Mouse (Mus musculus): ENCODE data around the gene Wdr63. TPM values are rescaled to one million over a fixed set of nuclear protein-coding genes. Genes with fewer than 3 reads are reported as not detected.
A peak's percentile ranks its signal among the peaks of the same experiment; 100 is the strongest.

The Wdr63 gene
- total and polyA plus RNA-seq, 3 experiments: not detected

GRCm38 (mm10) chr3:146110358-146110757, 2.4 kb upstream of the Wdr63 start (continued):
- TF ChIP-seq TAL1 (IDR thresholded peaks at IDR 0.05; ENCODE audit: low read length) (no peak), BHLHE40 (IDR thresholded peaks at IDR 0.05; ENCODE audit: borderline replicate concordance, low read depth, low read length) (peak; percentile 53; the same call in 1 of the 2 replicates), MXI1 (IDR thresholded peaks at IDR 0.05; ENCODE audit: low read depth, low read length) (no peak), USF1 (IDR thresholded peaks at IDR 0.05; ENCODE audit: low read depth, low read length) (no peak), JUND (IDR thresholded peaks at IDR 0.05; ENCODE audit: low read depth, low read length) (peak; percentile 95), POLR2AphosphoS5 (IDR thresholded peaks at IDR 0.05; ENCODE audit: borderline replicate concordance, low read depth, low read length) (no peak), KAT2A (conservative IDR thresholded peaks at IDR 0.05; ENCODE audit: low read depth, low read length) (no peak), MYB (IDR thresholded peaks at IDR 0.05; ENCODE audit: low read depth, low read length) (no peak)

- H3K9ac ChIP-seq (ENCODE audit: control insufficient read depth, low read depth, low read length, poor library complexity, severe bottlenecking): no peak overlapping the region
- no peak overlapping the region for H3K4me3 ChIP-seq (ENCODE audit: control insufficient read depth in 1 of 2, insufficient read depth in 1 of 2, low read depth in 2 of 2, low read length in 2 of 2)
- no peaks in the 10 kb centered on the region for H3K79me2 ChIP-seq (ENCODE audit: control insufficient read depth, insufficient read depth, low read length, poor library complexity)
- no peak for TF ChIP-seq NRF1 (IDR thresholded peaks at IDR 0.05; ENCODE audit: insufficient read depth, low read depth, low read length, poor library complexity, severe bottlenecking)
- no peak for TF ChIP-seq USF1 (IDR thresholded peaks at IDR 0.05; ENCODE audit: low read depth, low read length)
- no peak for TF ChIP-seq SIN3A (IDR thresholded peaks at IDR 0.05; ENCODE audit: low read length)
- no peak overlapping the region for H3K27ac ChIP-seq (ENCODE audit: control insufficient read depth, low read depth, low read length)
- H3K36me3 ChIP-seq (ENCODE audit: control insufficient read depth in 1 of 2, insufficient read depth in 2 of 2, low read length in 2 of 2): peaks cover 0 to 2% of the 10 kb centered on the region in 2 experiments; a peak in 1 of 4 replicates
- H3K9me3 ChIP-seq (replicated peaks; ENCODE audit: insufficient read depth, low read length): no peaks in the 10 kb centered on the region
- DNase-seq (ENCODE audit: low read depth, low spot score): no peak
- no peaks in the 10 kb centered on the region for H3K27me3 ChIP-seq (ENCODE audit: control insufficient read depth in 1 of 2, insufficient read depth in 2 of 2, low read length in 2 of 2)
- no peaks in the 10 kb centered on the region for H3K4me1 ChIP-seq (ENCODE audit: control insufficient read depth in 1 of 2, insufficient read depth in 2 of 2, low read length in 2 of 2)
Observed at GRCm38 (mm10) chr3:146108945-146109344, 1.0 kb upstream of the Wdr63 start.

DNA sequence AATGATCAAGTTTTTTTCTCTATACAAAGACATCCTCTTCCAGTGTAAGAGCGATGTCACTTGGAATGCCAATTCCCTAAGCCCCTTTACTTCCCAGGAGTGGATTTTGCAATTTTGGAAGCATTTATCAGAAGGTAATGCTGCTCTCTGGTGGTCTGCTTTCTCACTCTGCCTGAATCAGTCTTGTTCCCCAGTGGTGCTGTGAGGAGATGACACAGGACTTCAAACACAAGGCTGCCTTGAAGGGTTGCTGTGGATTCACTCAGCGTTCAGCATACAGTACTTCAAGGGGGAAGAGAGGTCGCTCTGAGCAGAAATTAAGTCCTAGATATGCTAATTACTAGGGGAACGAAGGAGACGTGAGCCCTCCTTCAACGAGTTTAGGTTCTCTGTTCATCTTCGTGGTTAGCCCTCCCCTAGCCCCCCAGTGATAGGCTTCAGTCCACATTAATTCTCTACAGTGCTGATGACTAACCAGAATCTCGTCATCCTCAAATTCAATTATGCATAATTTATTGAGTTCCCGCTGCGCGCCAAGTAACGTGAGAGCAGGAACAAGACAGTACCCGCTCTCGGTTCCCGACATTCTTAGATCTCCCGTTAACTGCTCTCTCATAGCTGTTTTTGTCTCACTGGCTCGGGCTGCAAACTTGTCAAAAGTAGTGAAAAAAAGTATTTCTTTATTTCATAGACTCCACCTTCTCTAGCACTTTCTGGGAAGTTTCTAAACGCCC, 647 bp downstream of the Wdr63 start:
- TF ChIP-seq MAFK (IDR thresholded peaks at IDR 0.05; ENCODE audit: borderline replicate concordance, low read depth, low read length): no peak
- no peak for TF ChIP-seq MXI1 (IDR thresholded peaks at IDR 0.05; ENCODE audit: low read depth, low read length)
- TF ChIP-seq MAX (IDR thresholded peaks at IDR 0.05; ENCODE audit: low read length): no peak
- no peak for TF ChIP-seq RAD21 (IDR thresholded peaks at IDR 0.05; ENCODE audit: low read depth, low read length)
- TF ChIP-seq POLR2AphosphoS5 (IDR thresholded peaks at IDR 0.05; ENCODE audit: borderline replicate concordance, low read depth, low read length): no peak
- no peak for TF ChIP-seq CTCF (IDR thresholded peaks at IDR 0.05 in 2 of 3, conservative IDR thresholded peaks at IDR 0.05 in 1 of 3; ENCODE audit: control insufficient read depth in 1 of 3, insufficient read depth in 1 of 3, low read depth in 2 of 3, low read length in 3 of 3, poor library complexity in 1 of 3, severe bottlenecking in 1 of 3)
- TF ChIP-seq POLR2AphosphoS2 (IDR thresholded peaks at IDR 0.05; ENCODE audit: low read length): no peak
- no peak for TF ChIP-seq GABPA (IDR thresholded peaks at IDR 0.05; ENCODE audit: low read depth, low read length)
- no peak for TF ChIP-seq ZKSCAN1 (IDR thresholded peaks at IDR 0.05; ENCODE audit: low read depth, low read length)
- no peak for TF ChIP-seq KAT2A (conservative IDR thresholded peaks at IDR 0.05; ENCODE audit: low read depth, low read length)
- no peak for TF ChIP-seq MAZ (IDR thresholded peaks at IDR 0.05; ENCODE audit: low read depth, low read length)
- TF ChIP-seq MYC (IDR thresholded peaks at IDR 0.05; ENCODE audit: low read depth, low read length): no peak
- no peak for TF ChIP-seq ZC3H11A (IDR thresholded peaks at IDR 0.05; ENCODE audit: low read depth, low read length)
- TF ChIP-seq CHD2 (IDR thresholded peaks at IDR 0.05; ENCODE audit: low read length): no peak
- no peak for TF ChIP-seq SIN3A (IDR thresholded peaks at IDR 0.05; ENCODE audit: low read length)
- TF ChIP-seq POLR2A (IDR thresholded peaks at IDR 0.05; ENCODE audit: control insufficient read depth in 1 of 2, insufficient read depth in 1 of 2, low read depth in 1 of 2, low read length in 2 of 2, poor library complexity in 1 of 2): no peak
- TF ChIP-seq MEF2A (IDR thresholded peaks at IDR 0.05; ENCODE audit: extremely low read depth, insufficient replicate concordance, low read depth, low read length, poor library complexity, severe bottlenecking): no peak
- TF ChIP-seq E2F4 (IDR thresholded peaks at IDR 0.05; ENCODE audit: borderline replicate concordance, low read depth, low read length): no peak
- no peak for TF ChIP-seq USF2 (IDR thresholded peaks at IDR 0.05; ENCODE audit: borderline replicate concordance in 1 of 2, insufficient read depth in 1 of 2, low read depth in 1 of 2, low read length in 2 of 2)
- no peak overlapping the region for H3K9ac ChIP-seq (ENCODE audit: control insufficient read depth, low read depth, low read length, poor library complexity, severe bottlenecking)
- no peaks in the 10 kb centered on the region for H3K9me3 ChIP-seq (replicated peaks; ENCODE audit: insufficient read depth, low read length)
- H3K79me2 ChIP-seq (ENCODE audit: control insufficient read depth, insufficient read depth, low read length, poor library complexity): no peaks in the 10 kb centered on the region
- H3K27me3 ChIP-seq (ENCODE audit: control insufficient read depth in 1 of 2, insufficient read depth in 2 of 2, low read length in 2 of 2): no peaks in the 10 kb centered on the region
- H3K4me1 ChIP-seq (ENCODE audit: control insufficient read depth in 1 of 2, insufficient read depth in 2 of 2, low read length in 2 of 2): no peaks in the 10 kb centered on the region
- H3K27ac ChIP-seq (ENCODE audit: control insufficient read depth, low read depth, low read length): no peak overlapping the region
- H3K4me3 ChIP-seq (ENCODE audit: control insufficient read depth in 1 of 2, insufficient read depth in 1 of 2, low read depth in 2 of 2, low read length in 2 of 2): no peak overlapping the region
- no peak for DNase-seq (ENCODE audit: low read depth, low spot score)
- peaks cover 0 to 2% of the 10 kb centered on the region in 2 experiments; a peak in 1 of 4 replicates for H3K36me3 ChIP-seq (ENCODE audit: control insufficient read depth in 1 of 2, insufficient read depth in 2 of 2, low read length in 2 of 2)

All from MEL (cell line).